Mouse (Mus musculus) hindbrain, embryonic 11.5 days (tissue): Measurements from ENCODE around the gene Qtrt2. TPM values are rescaled to one million over a fixed set of nuclear protein-coding genes. Genes with fewer than 3 reads are reported as not detected.

ENCODE experiments used
- ATAC-seq: fragments of 200-750 bp; cut with Nextera tagmentation; 2 replicates; pipeline ENCODE4 v1.8.0; 2017; ENCODE audit warnings: mild to moderate bottlenecking, moderate TSS enrichment, moderate library complexity; ENCODE audit not compliant: low FRiP score
- DNase-seq: peaks from one replicate; pipeline ENCODE4 v3.0.0-alpha.2; 2015; ENCODE audit warnings: low spot score
- H3K27ac ChIP-seq: fragments of 300-500 bp; sonication (generic); 2 replicates; pipeline ENCODE4 v1.5.1; 2014; ENCODE audit warnings: mild to moderate bottlenecking, low read depth, low read length
- H3K27me3 ChIP-seq: fragments of 300-500 bp; sonication (generic); 2 replicates; pipeline ENCODE4 v1.6.1; 2014; ENCODE audit warnings: mild to moderate bottlenecking, low read length, moderate library complexity, mixed read lengths; ENCODE audit not compliant: control insufficient read depth, insufficient read depth
- H3K36me3 ChIP-seq: fragments of 300-500 bp; sonication (generic); 2 replicates; pipeline ENCODE4 v1.6.1; 2014; ENCODE audit warnings: mild to moderate bottlenecking, low read length, moderate library complexity, mixed read lengths; ENCODE audit not compliant: control insufficient read depth, insufficient read depth
- H3K4me1 ChIP-seq: fragments of 300-500 bp; sonication (generic); replicated peaks from 2 replicates; pipeline ENCODE4 v1.6.1; 2014; ENCODE audit warnings: low read length, mixed read lengths; ENCODE audit not compliant: control insufficient read depth, insufficient read depth
- H3K4me2 ChIP-seq: fragments of 300-500 bp; sonication (generic); replicated peaks from 2 replicates; pipeline ENCODE4 v1.6.1; 2014; ENCODE audit warnings: mild to moderate bottlenecking, low read depth, low read length
- H3K4me3 ChIP-seq: fragments of 300-500 bp; sonication (generic); 2 replicates; pipeline ENCODE4 v1.5.1; 2014; ENCODE audit warnings: low read depth, low read length
- H3K9ac ChIP-seq: fragments of 300-500 bp; sonication (generic); 2 replicates; pipeline ENCODE4 v1.6.1; 2014; ENCODE audit warnings: low read depth, low read length
- H3K9me3 ChIP-seq: fragments of 300-500 bp; sonication (generic); 2 replicates; pipeline ENCODE4 v1.6.1; 2016; ENCODE audit warnings: low read length; ENCODE audit not compliant: control insufficient read depth
- WGBS: fragments of 180-500 bp; shearing (Covaris S2); extraction: QIAGEN DNeasy Blood & Tissue Kit; methylation state at CpG from one replicate; pipeline ENCODE4 v1.1.7; 2014; 5-methylcytosine and 5-hydroxymethylcytosine counted together
- polyA plus RNA-seq: library from polyadenylated mRNA; unstranded; fragments of >200 nt; fragmentation: Nextera tagmentation; extraction: Ambion mirVana; gene quantifications from 2 replicates; pipeline ENCODE4 v1.2.1, GENCODE M21; 2014

Gene Qtrt2
- 35.9 and 42.2 TPM in 2 replicates for polyA plus RNA-seq

GRCm38 (mm10) chr16:43926341-43926859 lies at the start of gene Qtrt2:
Gene Qtrt2 (minus strand): TSS chr16:43926809.
- H3K27ac ChIP-seq, result no peak within 1 kb of the TSS
- WGBS, result 83% methylated on average over 6 of the region's 6 CpGs
- H3K27me3 ChIP-seq, result no peaks in the 10 kb centered on the region
- H3K9ac ChIP-seq, result no peak within 1 kb of the TSS
- H3K9me3 ChIP-seq, result no peaks in the 10 kb centered on the region
- DNase-seq (no peak), ATAC-seq (no peak)
- H3K4me1 ChIP-seq, result no peaks in the 10 kb centered on the region
- no peak within 1 kb of the TSS for H3K4me3 ChIP-seq
- H3K36me3 ChIP-seq, result no peaks in the 10 kb centered on the region
- H3K4me2 ChIP-seq, result no peak within 1 kb of the TSS

GRCm38 (mm10) chr16:43973606-43974220 lies 47.1 kb upstream of the Qtrt2 start:
- no peaks in the 10 kb centered on the region for H3K36me3 ChIP-seq
- H3K4me1 ChIP-seq, result no peaks in the 10 kb centered on the region
- H3K27me3 ChIP-seq, result no peaks in the 10 kb centered on the region
- H3K4me2 ChIP-seq, result no peak overlapping the region
- H3K9ac ChIP-seq, result no peak overlapping the region
- ATAC-seq, result no peak
- WGBS, result 82% methylated on average over 22 of the region's 22 CpGs
- H3K4me3 ChIP-seq, result no peak overlapping the region
- DNase-seq, result no peak
- H3K27ac ChIP-seq, result no peak overlapping the region
- H3K9me3 ChIP-seq, result no peaks in the 10 kb centered on the region

GRCm38 (mm10) chr16:43973147-43973546 lies 46.5 kb upstream of the Qtrt2 start:
- Histone ChIP-seq H3K4me2 (no peak overlapping the region), H3K27ac (no peak overlapping the region), H3K27me3 (no peaks in the 10 kb centered on the region), H3K4me1 (no peaks in the 10 kb centered on the region), H3K4me3 (no peak overlapping the region), H3K9ac (no peak overlapping the region), H3K9me3 (no peaks in the 10 kb centered on the region), H3K36me3 (no peaks in the 10 kb centered on the region)
- 95% methylated on average over 11 of the region's 11 CpGs for WGBS
- ATAC-seq (no peak), DNase-seq (no peak)

GRCm38 (mm10) chr16:43972391-43972790 lies 45.8 kb upstream of the Qtrt2 start:
- Histone ChIP-seq H3K27me3 (no peaks in the 10 kb centered on the region), H3K4me2 (no peak overlapping the region), H3K4me1 (no peaks in the 10 kb centered on the region), H3K9ac (no peak overlapping the region), H3K4me3 (no peak overlapping the region), H3K27ac (no peak overlapping the region), H3K9me3 (no peaks in the 10 kb centered on the region), H3K36me3 (no peaks in the 10 kb centered on the region)
- ATAC-seq (no peak), DNase-seq (no peak)
- WGBS, result 89% methylated on average over 2 of the region's 2 CpGs

GRCm38 (mm10) chr16:43971741-43972140 lies 45.1 kb upstream of the Qtrt2 start:
- no peak overlapping the region for H3K4me2 ChIP-seq
- 95% methylated on average over 9 of the region's 9 CpGs for WGBS
- ATAC-seq, result no peak

GRCm38 (mm10) chr16:43971189-43971588 lies 44.6 kb upstream of the Qtrt2 start:
- Histone ChIP-seq H3K4me1 (no peaks in the 10 kb centered on the region), H3K9me3 (no peaks in the 10 kb centered on the region), H3K27ac (no peak overlapping the region), H3K36me3 (no peaks in the 10 kb centered on the region), H3K4me3 (no peak overlapping the region), H3K27me3 (no peaks in the 10 kb centered on the region), H3K4me2 (no peak overlapping the region), H3K9ac (no peak overlapping the region)
- no peak for DNase-seq
- no peak for ATAC-seq
- WGBS, result 93% methylated on average over 11 of the region's 11 CpGs

More at GRCm38 (mm10) chr16:43971741-43972140, 45.1 kb upstream of the Qtrt2 start:
- H3K4me1 ChIP-seq, result no peaks in the 10 kb centered on the region
- no peaks in the 10 kb centered on the region for H3K36me3 ChIP-seq
- H3K4me3 ChIP-seq, result no peak overlapping the region
- no peaks in the 10 kb centered on the region for H3K27me3 ChIP-seq
- DNase-seq, result no peak
- H3K27ac ChIP-seq, result no peak overlapping the region
- H3K9me3 ChIP-seq, result no peaks in the 10 kb centered on the region
- no peak overlapping the region for H3K9ac ChIP-seq

- H3K4me2 ChIP-seq, result no peak overlapping the region
- H3K27me3 ChIP-seq, result no peaks in the 10 kb centered on the region
- H3K27ac ChIP-seq, result no peak overlapping the region
- ATAC-seq, result no peak
- no peak overlapping the region for H3K9ac ChIP-seq
- H3K4me1 ChIP-seq, result no peaks in the 10 kb centered on the region
- H3K4me3 ChIP-seq, result no peak overlapping the region
- WGBS, result 93% methylated on average over 3 of the region's 3 CpGs
- H3K9me3 ChIP-seq, result no peaks in the 10 kb centered on the region
- H3K36me3 ChIP-seq, result no peaks in the 10 kb centered on the region
- no peak for DNase-seq
Observed at GRCm38 (mm10) chr16:43970426-43970825, 43.8 kb upstream of the Qtrt2 start.

- ATAC-seq, result 0 out of 2 replicates have a peak, but pooled peaks have one; percentile 54
- WGBS, result 78% methylated on average over 13 of the region's 13 CpGs
- H3K27ac ChIP-seq, result no peak overlapping the region
Observed at GRCm38 (mm10) chr16:43965781-43966389, 39.3 kb upstream of the Qtrt2 start.

GRCm38 (mm10) chr16:43963780-43964179 lies 37.2 kb upstream of the Qtrt2 start:
- no peak for ATAC-seq
- Histone ChIP-seq H3K9ac (no peak overlapping the region), H3K27ac (no peak overlapping the region), H3K9me3 (no peaks in the 10 kb centered on the region), H3K27me3 (no peaks in the 10 kb centered on the region), H3K36me3 (no peaks in the 10 kb centered on the region), H3K4me3 (no peak overlapping the region), H3K4me1 (no peaks in the 10 kb centered on the region), H3K4me2 (no peak overlapping the region)
- no peak for DNase-seq
- WGBS, result 78% methylated on average over 3 of the region's 3 CpGs

More at GRCm38 (mm10) chr16:43965781-43966389, 39.3 kb upstream of the Qtrt2 start:
- H3K36me3 ChIP-seq, result no peaks in the 10 kb centered on the region
- H3K4me2 ChIP-seq, result no peak overlapping the region
- H3K4me3 ChIP-seq, result no peak overlapping the region
- H3K27me3 ChIP-seq, result no peaks in the 10 kb centered on the region
- H3K9me3 ChIP-seq, result no peaks in the 10 kb centered on the region
- H3K4me1 ChIP-seq, result no peaks in the 10 kb centered on the region
- peak; percentile 27 for DNase-seq
- H3K9ac ChIP-seq, result no peak overlapping the region
